Mouse (Mus musculus) G1E-ER4 (cell line): ENCODE results near the gene Tcte1. TPM values are rescaled to one million over a fixed set of nuclear protein-coding genes. Genes with fewer than 3 reads are reported as not detected.

ENCODE experiments used
- GATA1 ChIP-seq: IDR thresholded peaks from one replicate; pipeline ENCODE4 v1.8.0; 2012; ENCODE audit warnings: low read length, inconsistent platforms
- polyA plus RNA-seq: library from polyadenylated mRNA; stranded (reverse); fragments of >175 nt; gene quantifications from 2 replicates; pipeline ENCODE4 v1.2.3, GENCODE M21; 2012

Gene Tcte1
- polyA plus RNA-seq, 1 experiment: not detected

DNA sequence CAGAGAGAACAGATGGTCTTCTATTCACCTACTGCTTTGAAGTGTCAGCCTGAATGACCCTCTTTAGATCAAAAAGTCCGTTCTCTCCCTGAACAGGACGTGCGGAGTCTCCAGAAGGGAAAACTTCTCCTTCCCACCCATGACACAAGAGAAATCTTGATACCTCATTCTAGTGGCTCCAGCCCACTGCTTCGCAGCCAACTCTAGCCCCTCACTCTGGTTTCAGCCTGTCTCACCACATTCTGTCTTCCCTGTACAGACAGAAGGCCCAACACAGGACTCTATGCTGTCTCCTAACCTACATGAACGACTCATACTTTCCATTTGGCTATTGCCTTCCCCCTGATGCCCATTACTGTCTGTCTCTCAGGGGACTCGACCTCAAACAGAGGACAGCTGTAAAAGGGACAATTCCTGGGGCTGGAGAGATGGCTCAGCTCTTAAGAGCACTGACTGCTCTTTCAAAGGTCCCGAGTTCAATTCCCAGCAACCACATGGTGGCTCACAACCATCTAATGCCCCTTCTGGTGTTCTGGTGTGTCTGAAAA lies 28.1 kb downstream of the Tcte1 start:
- TF ChIP-seq GATA1: no peak

DNA sequence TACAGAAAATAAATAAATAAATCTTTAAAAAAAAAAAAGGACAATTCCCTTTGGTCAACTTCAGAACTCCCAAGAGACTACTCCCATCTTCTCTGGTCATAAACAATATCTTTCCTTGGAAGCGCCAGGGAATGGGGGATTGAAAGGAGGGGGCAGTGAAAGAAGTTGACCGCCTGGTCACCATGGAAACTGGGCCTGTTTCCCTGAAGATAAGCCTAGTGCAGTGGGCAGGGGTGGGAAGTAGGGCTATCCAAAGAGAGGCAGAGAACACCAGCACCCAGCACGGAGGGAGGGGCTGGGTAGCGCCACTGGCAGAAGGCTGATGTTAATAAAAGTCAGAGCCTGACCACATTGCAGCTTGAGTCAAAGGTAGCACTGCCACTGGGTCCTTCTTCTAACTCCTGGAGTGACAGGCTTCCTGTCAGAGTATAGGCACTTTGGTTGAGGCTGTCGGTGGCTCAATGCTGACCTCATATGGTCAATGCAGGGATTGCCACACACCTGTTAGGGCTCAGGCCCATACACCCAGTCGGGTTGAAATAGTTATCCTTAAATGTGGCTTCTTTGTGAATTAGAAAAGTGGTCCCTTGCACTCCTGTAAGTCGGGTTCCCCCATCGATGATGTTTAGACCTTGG lies 28.7 kb downstream of the Tcte1 start:
- TF ChIP-seq GATA1: no peak

- no peak for TF ChIP-seq GATA1
Observed at GRCm38 (mm10) chr17:45553065-45553464, 29.8 kb downstream of the Tcte1 start.

GRCm38 (mm10) chr17:45554420-45554819 lies 31.2 kb downstream of the Tcte1 start:
- no peak for TF ChIP-seq GATA1

DNA sequence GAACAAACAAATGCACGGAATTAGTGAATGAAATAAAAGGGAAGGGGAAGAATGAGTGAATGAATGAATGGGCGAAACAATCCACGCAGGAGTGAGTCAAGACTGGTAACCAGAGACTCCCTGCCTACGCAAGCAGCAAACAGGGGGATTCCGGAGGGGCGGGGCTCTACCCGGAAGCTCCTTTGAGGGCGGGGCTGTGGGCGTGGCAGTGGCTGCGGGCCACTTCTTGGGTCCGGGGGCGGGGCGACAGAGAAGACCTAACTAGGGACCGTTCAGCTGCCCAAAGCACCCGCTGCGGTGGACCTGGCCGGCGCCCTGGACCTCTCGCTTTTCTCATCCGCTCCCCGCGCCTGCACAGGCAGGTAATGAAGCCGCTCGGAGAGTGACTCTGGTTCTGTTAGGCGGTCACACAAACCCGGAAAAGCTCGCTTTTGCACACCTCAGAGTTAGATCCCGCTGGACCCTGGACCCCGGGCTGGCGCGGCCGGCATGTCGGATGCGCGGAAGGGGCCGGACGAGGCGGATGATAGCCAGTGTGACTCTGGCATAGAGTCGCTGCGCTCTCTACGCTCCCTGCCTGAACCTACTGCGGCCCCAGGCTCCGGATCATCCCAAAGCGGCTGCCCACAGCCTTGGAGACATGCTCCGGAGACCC lies 32.3 kb downstream of the Tcte1 start, which contains the start of gene Nfkbie:
TSS of gene Nfkbie (plus strand) at position 252 of the 655 bp plus-strand sequence.
- TF ChIP-seq GATA1: no peak

GRCm38 (mm10) chr17:45556107-45556489 lies 32.9 kb downstream of the Tcte1 start:
- TF ChIP-seq GATA1: no peak

GRCm38 (mm10) chr17:45556514-45557245 lies 33.4 kb downstream of the Tcte1 start:
- no peak for TF ChIP-seq GATA1

DNA sequence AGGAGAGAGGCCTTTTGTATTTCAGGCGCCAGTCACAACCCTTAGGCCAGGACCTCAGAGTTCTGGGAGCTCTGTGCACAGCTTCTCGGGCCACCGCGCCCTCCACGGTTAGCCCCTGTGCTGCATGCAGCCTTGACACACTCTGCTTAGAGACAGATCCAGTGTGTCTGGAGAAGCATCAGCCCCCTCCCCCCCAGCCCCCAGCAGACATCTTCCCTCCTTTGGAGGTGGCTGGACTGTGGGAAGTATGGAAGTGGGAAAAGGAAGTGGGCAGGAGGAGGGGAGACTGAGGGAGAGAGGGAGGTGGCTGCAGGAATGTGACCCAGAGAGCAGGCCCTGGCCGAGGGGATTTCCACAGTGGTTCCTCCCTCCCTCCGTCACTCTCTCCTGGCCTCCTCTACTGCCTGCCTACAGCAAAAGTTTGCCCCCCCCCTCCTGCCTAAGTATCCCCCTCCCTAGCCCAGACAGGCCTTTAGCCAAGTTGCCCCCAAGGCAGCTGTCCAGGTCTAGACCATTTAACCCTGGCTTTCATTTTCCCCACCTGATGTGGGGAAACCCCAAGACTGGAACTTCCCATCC lies 34.1 kb downstream of the Tcte1 start:
- no peak for TF ChIP-seq GATA1

GRCm38 (mm10) chr17:45557998-45558862 lies 35.0 kb downstream of the Tcte1 start:
- TF ChIP-seq GATA1: no peak

- no peak for TF ChIP-seq GATA1
Observed at GRCm38 (mm10) chr17:45559732-45560525, 36.7 kb downstream of the Tcte1 start.

DNA sequence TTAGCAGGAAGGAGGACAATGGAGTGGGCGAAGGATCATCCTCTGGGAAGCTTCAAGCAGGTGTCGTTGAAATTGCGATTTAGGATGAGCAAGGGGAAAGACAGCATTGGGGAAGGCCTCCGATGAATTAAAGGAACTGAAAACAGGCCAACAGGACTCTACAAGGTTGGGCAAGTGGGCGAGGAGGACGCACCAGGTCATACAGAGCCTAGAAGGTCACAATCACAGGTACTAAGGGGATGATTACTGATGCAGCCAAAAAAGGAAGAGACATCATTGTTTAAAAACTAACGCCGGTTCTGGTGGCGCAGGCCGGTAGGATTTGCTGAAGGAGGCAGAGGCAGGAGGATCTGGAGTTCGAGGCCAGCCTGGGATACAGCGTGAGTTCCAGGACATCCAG lies 40.0 kb downstream of the Tcte1 start:
- TF ChIP-seq GATA1: no peak

DNA sequence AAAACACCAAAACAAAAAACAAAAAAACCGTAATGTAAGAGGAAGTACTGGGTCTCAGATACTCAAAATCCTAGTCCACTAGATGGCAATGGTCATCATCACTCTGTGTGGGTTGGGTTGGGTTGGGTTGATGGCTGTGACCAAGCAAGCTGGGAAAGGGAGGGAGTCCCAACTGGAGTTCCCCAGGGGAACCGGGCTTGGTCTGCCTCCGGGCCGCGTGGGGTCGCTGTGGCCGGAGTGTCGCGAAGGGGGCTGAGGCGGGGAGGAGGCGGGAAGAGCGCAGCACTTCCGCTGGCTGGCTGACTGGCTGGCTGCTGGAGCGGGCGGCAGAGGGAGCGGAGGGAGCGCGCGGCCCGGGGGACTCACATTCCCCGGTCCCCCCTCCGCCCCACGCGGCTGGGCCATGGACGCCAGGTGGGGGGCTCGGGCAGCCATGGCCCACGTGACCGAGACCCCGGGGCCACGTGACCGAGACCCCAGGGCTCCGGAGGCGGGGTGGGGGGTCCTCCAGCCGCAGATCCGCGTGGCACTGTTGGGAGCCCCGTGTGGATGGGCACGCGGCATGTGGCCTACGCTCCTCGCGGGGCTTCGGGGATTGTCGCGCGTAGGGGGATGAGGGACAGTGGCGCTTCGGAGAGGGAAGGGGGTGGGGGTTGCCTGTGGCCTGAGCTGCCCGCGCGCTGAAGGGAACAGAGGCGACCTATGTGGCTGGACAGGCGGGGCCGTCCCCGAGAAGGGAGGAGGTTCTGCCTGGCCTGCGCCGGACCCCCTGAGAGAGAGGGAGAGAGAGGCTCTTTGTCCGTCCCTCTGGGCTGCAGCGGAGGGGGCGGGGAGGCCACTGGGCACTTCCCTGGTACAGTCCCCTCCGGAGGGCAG lies 40.7 kb downstream of the Tcte1 start, which contains the start of gene Slc35b2:
TSS of gene Slc35b2 (plus strand) at position 220 of the 876 bp plus-strand sequence.
- no peak for TF ChIP-seq GATA1

GRCm38 (mm10) chr17:45564531-45565084 lies 41.4 kb downstream of the Tcte1 start:
- TF ChIP-seq GATA1: no peak
